Mouse (Mus musculus): ENCODE measurements around the gene Nras. TPM values are rescaled to one million over a fixed set of nuclear protein-coding genes. Genes with fewer than 3 reads are reported as not detected.

Nras gene
- 84.8 TPM for total RNA-seq (2023)

GRCm38 (mm10) chr3:103058207-103059157 lies at the start of gene Nras:
TSS of gene Nras (plus strand) at chr3:103058285.

GRCm38 (mm10) chr3:103020249-103020942 lies 37.7 kb upstream of the Nras start, which contains the start of gene Csde1:
TSS of gene Csde1 (plus strand) at chr3:103020426.

GRCm38 (mm10) chr3:103073771-103074170 lies 15.7 kb downstream of the Nras start, which contains the start of gene Ampd1:
TSS of gene Ampd1 (plus strand) at chr3:103074014.

GRCm38 (mm10) chr3:103102454-103103390 lies 44.6 kb downstream of the Nras start, which contains the start of gene Dennd2c:
TSS of gene Dennd2c (plus strand) at chr3:103102604.

Other genes starting within 250 kb of the Nras start
- gene Sycp1, start 122.2 kb upstream of the Nras start, total RNA-seq (2023): 0.29 TPM
- not detected for gene Nr1h5, start 94.2 kb upstream of the Nras start, total RNA-seq (2023)
- 106 TPM for gene Sike1, start 62.6 kb upstream of the Nras start, total RNA-seq (2023)
- gene Csde1, start 37.9 kb upstream of the Nras start, total RNA-seq (2023): 608 TPM
- 15.7 TPM for gene Ampd1, start 15.7 kb downstream of the Nras start, total RNA-seq (2023)
- gene Dennd2c, start 44.3 kb downstream of the Nras start, total RNA-seq (2023): 2.2 TPM
- gene Bcas2, start 113.4 kb downstream of the Nras start, total RNA-seq (2023): 91.9 TPM
- 69.2 TPM for gene Trim33, start 221.0 kb downstream of the Nras start, total RNA-seq (2023)

All from CD4-positive naive resting alpha-beta T cell, adult 76 days (primary cell).